Mouse (Mus musculus) liver, adult 2 months (tissue): ENCODE measurements around the gene Klc3.

Experiments used
- CTCF ChIP-seq: fragments of 200-500 bp; IDR thresholded peaks from 2 replicates; pipeline ENCODE4 v1.5.1; 2011; ENCODE audit warnings: low read depth, low read length, control low read depth
- POLR2A ChIP-seq: fragments of 200-500 bp; IDR thresholded peaks from 2 replicates; pipeline ENCODE4 v1.6.1; 2011; ENCODE audit warnings: low read length, control low read depth; ENCODE audit not compliant: insufficient read depth; ENCODE audit errors: extremely low read depth

DNA sequence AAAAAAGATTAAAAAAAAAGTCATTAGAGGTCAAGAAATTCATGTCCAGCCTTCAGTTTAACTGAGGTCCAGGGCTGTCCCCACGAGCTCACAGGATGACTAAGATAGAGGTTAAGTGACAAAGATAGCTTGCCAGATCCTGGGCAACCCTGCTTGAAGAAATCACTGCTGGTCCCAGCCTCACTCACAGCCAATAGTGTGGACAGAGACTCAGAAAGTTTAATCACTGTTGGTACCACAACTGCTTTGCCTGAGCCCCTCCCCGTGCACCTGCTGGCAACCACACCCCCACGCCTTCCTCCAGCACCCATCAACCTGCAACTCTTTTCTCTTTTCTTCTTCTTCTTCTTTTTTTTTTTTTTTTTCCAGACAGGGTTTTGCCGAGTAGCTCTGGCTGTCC, 20.1 kb upstream of the Klc3 start:
- TF ChIP-seq CTCF (no peak), POLR2A (no peak)
